Mouse (Mus musculus) MEL (cell line): Measurements from ENCODE around the gene Slfnl1. TPM values are rescaled to one million over a fixed set of nuclear protein-coding genes. Genes with fewer than 3 reads are reported as not detected.

ENCODE experiments used
- DNase-seq: peaks from one replicate; pipeline ENCODE4 v3.0.0; 2011; ENCODE audit warnings: low read depth, low spot score
- H3K27ac ChIP-seq: 2 replicates; pipeline ENCODE4 v1.5.1; 2012; ENCODE audit warnings: low read depth, mild to moderate bottlenecking, control low read depth, low read length, moderate library complexity; ENCODE audit not compliant: control insufficient read depth
- H3K27me3 ChIP-seq, 2 experiments: fragments of 150-350 bp in 1 of 2; sonication (generic) in 1 of 2; 2 replicates each; pipeline ENCODE4 v1.6.1; 2012; ENCODE audit warnings: low read length in 2 of 2, mild to moderate bottlenecking in 2 of 2, improper control_type of control experiment in 1 of 2, moderate library complexity in 1 of 2; ENCODE audit not compliant: insufficient read depth in 2 of 2, control insufficient read depth in 1 of 2
- H3K36me3 ChIP-seq, 2 experiments: 2 replicates each; pipeline ENCODE4 v1.6.1; 2012 to 2014; ENCODE audit warnings: low read length in 2 of 2, improper control_type of control experiment in 1 of 2, inconsistent platforms in 1 of 2, mild to moderate bottlenecking in 1 of 2; ENCODE audit not compliant: insufficient read depth in 2 of 2, control insufficient read depth in 1 of 2
- H3K4me1 ChIP-seq, 2 experiments: fragments of 150-350 bp in 1 of 2; sonication (generic) in 1 of 2; 2 replicates each; pipeline ENCODE4 v1.6.1; 2012; ENCODE audit warnings: low read length in 2 of 2, improper control_type of control experiment in 1 of 2, mild to moderate bottlenecking in 1 of 2; ENCODE audit not compliant: insufficient read depth in 2 of 2, control insufficient read depth in 1 of 2
- H3K4me3 ChIP-seq, 2 experiments: fragments of 150-350 bp in 1 of 2; sonication (generic) in 1 of 2; 2 replicates each; pipeline ENCODE4 v1.5.1; 2012; ENCODE audit warnings: low read depth in 2 of 2, low read length in 2 of 2, mild to moderate bottlenecking in 2 of 2, moderate library complexity in 2 of 2, control low read depth in 1 of 2, improper control_type of control experiment in 1 of 2; ENCODE audit not compliant: control insufficient read depth in 1 of 2, insufficient read depth in 1 of 2
- H3K79me2 ChIP-seq: 2 replicates; pipeline ENCODE4 v1.6.1; 2012; ENCODE audit warnings: mild to moderate bottlenecking, low read length, moderate library complexity; ENCODE audit not compliant: control insufficient read depth, poor library complexity, insufficient read depth
- H3K9ac ChIP-seq: 2 replicates; pipeline ENCODE4 v1.6.1; 2012; ENCODE audit warnings: low read depth, mild to moderate bottlenecking, control low read depth, low read length, moderate library complexity; ENCODE audit not compliant: control insufficient read depth, poor library complexity, severe bottlenecking
- H3K9me3 ChIP-seq: fragments of 150-350 bp; sonication (generic); replicated peaks from 2 replicates; pipeline ENCODE4 v1.6.1; 2012; ENCODE audit warnings: mild to moderate bottlenecking, low read length, improper control_type of control experiment, moderate library complexity; ENCODE audit not compliant: insufficient read depth
- BHLHE40 ChIP-seq: IDR thresholded peaks from 2 replicates; pipeline ENCODE4 v1.6.1; 2012; ENCODE audit warnings: low read depth, mild to moderate bottlenecking, inconsistent platforms, low read length, improper control_type of control experiment, borderline replicate concordance
- CHD1 ChIP-seq: IDR thresholded peaks from 2 replicates; pipeline ENCODE4 v1.6.1; 2012; ENCODE audit warnings: low read depth, mild to moderate bottlenecking, inconsistent platforms, low read length, improper control_type of control experiment
- E2F4 ChIP-seq: IDR thresholded peaks from 2 replicates; pipeline ENCODE4 v1.6.1; 2011; ENCODE audit warnings: low read depth, low read length, improper control_type of control experiment, borderline replicate concordance
- ELF1 ChIP-seq: IDR thresholded peaks from 2 replicates; pipeline ENCODE4 v1.6.1; 2014; ENCODE audit warnings: low read depth, mild to moderate bottlenecking, inconsistent platforms, low read length, improper control_type of control experiment, moderate library complexity
- EP300 ChIP-seq, 2 experiments: IDR thresholded peaks; 2 replicates each; pipeline ENCODE4 v1.6.1; 2011; ENCODE audit warnings: improper control_type of control experiment in 2 of 2, low read length in 2 of 2, low read depth in 1 of 2, mild to moderate bottlenecking in 1 of 2
- ETS1 ChIP-seq: IDR thresholded peaks from 2 replicates; pipeline ENCODE4 v1.6.1; 2012; ENCODE audit warnings: low read depth, mild to moderate bottlenecking, inconsistent platforms, low read length, improper control_type of control experiment, moderate library complexity
- GATA1 ChIP-seq: IDR thresholded peaks from 2 replicates; pipeline ENCODE4 v1.6.1; 2011; ENCODE audit warnings: low read depth, low read length, improper control_type of control experiment
- HCFC1 ChIP-seq: IDR thresholded peaks from 2 replicates; pipeline ENCODE4 v1.6.1; 2012; ENCODE audit warnings: low read depth, mild to moderate bottlenecking, inconsistent platforms, low read length, improper control_type of control experiment, moderate library complexity
- JUND ChIP-seq: IDR thresholded peaks from 2 replicates; pipeline ENCODE4 v1.6.1; 2011; ENCODE audit warnings: low read depth, mild to moderate bottlenecking, improper control_type of control experiment, low read length
- KAT2A ChIP-seq: conservative IDR thresholded peaks from 2 replicates; pipeline ENCODE4 v1.6.1; 2012; ENCODE audit warnings: low read depth, low read length, improper control_type of control experiment, inconsistent platforms
- MAX ChIP-seq: IDR thresholded peaks from 2 replicates; pipeline ENCODE4 v1.6.1; 2011; ENCODE audit warnings: low read length, improper control_type of control experiment
- MAZ ChIP-seq: IDR thresholded peaks from 2 replicates; pipeline ENCODE4 v1.6.1; 2012; ENCODE audit warnings: low read depth, mild to moderate bottlenecking, inconsistent platforms, low read length, improper control_type of control experiment
- MXI1 ChIP-seq: IDR thresholded peaks from 2 replicates; pipeline ENCODE4 v1.6.1; 2011; ENCODE audit warnings: mild to moderate bottlenecking, low read depth, low read length, improper control_type of control experiment
- MYB ChIP-seq: IDR thresholded peaks from 2 replicates; pipeline ENCODE4 v1.6.1; 2011; ENCODE audit warnings: mild to moderate bottlenecking, low read depth, low read length, improper control_type of control experiment
- MYC ChIP-seq: IDR thresholded peaks from 2 replicates; pipeline ENCODE4 v1.6.1; 2011; ENCODE audit warnings: low read depth, mild to moderate bottlenecking, low read length, improper control_type of control experiment, moderate library complexity
- NELFE ChIP-seq: IDR thresholded peaks from 2 replicates; pipeline ENCODE4 v1.6.1; 2011; ENCODE audit warnings: low read depth, low read length, improper control_type of control experiment
- NRF1 ChIP-seq: IDR thresholded peaks from 2 replicates; pipeline ENCODE4 v1.6.1; 2014; ENCODE audit warnings: low read depth, mild to moderate bottlenecking, inconsistent platforms, low read length, improper control_type of control experiment, moderate library complexity; ENCODE audit not compliant: poor library complexity, insufficient read depth, severe bottlenecking
- POLR2A ChIP-seq, 2 experiments: IDR thresholded peaks; 2 replicates each; pipeline ENCODE4 v1.6.1; 2011 to 2012; ENCODE audit warnings: low read length in 2 of 2, mild to moderate bottlenecking in 2 of 2, control low read depth in 1 of 2, improper control_type of control experiment in 1 of 2, low read depth in 1 of 2, moderate library complexity in 1 of 2; ENCODE audit not compliant: control insufficient read depth in 1 of 2, insufficient read depth in 1 of 2, poor library complexity in 1 of 2
- POLR2AphosphoS2 ChIP-seq: IDR thresholded peaks from 2 replicates; pipeline ENCODE4 v1.6.1; 2011; ENCODE audit warnings: low read length, improper control_type of control experiment
- POLR2AphosphoS5 ChIP-seq: IDR thresholded peaks from 2 replicates; pipeline ENCODE4 v1.6.1; 2012; ENCODE audit warnings: low read depth, borderline replicate concordance, mild to moderate bottlenecking, inconsistent platforms, low read length, moderate library complexity, mixed read lengths
- RAD21 ChIP-seq: IDR thresholded peaks from 2 replicates; pipeline ENCODE4 v1.6.1; 2011; ENCODE audit warnings: mild to moderate bottlenecking, low read depth, low read length, improper control_type of control experiment
- SIN3A ChIP-seq: IDR thresholded peaks from 2 replicates; pipeline ENCODE4 v1.6.1; 2012; ENCODE audit warnings: low read length, improper control_type of control experiment, inconsistent platforms
- TAL1 ChIP-seq: IDR thresholded peaks from 2 replicates; pipeline ENCODE4 v1.6.1; 2012; ENCODE audit warnings: mild to moderate bottlenecking, inconsistent platforms, low read length, moderate library complexity, mixed read lengths
- TBP ChIP-seq: IDR thresholded peaks from 2 replicates; pipeline ENCODE4 v1.8.0; 2011; ENCODE audit warnings: low read depth, low read length, improper control_type of control experiment
- TCF12 ChIP-seq: IDR thresholded peaks from 2 replicates; pipeline ENCODE4 v1.6.1; 2014; ENCODE audit warnings: low read depth, mild to moderate bottlenecking, inconsistent platforms, low read length, improper control_type of control experiment, moderate library complexity
- USF1 ChIP-seq: IDR thresholded peaks from 2 replicates; pipeline ENCODE4 v1.6.1; 2014; ENCODE audit warnings: low read depth, mild to moderate bottlenecking, inconsistent platforms, low read length, improper control_type of control experiment, moderate library complexity
- ZC3H11A ChIP-seq: IDR thresholded peaks from 2 replicates; pipeline ENCODE4 v1.6.1; 2012; ENCODE audit warnings: low read depth, mild to moderate bottlenecking, inconsistent platforms, low read length, improper control_type of control experiment
- ZMIZ1 ChIP-seq: IDR thresholded peaks from 2 replicates; pipeline ENCODE4 v1.6.1; 2012; ENCODE audit warnings: low read depth, mild to moderate bottlenecking, inconsistent platforms, low read length, improper control_type of control experiment, moderate library complexity
- ZNF384 ChIP-seq: IDR thresholded peaks from 2 replicates; pipeline ENCODE4 v1.6.1; 2012; ENCODE audit warnings: low read depth, mild to moderate bottlenecking, inconsistent platforms, low read length, improper control_type of control experiment
- polyA plus RNA-seq, 2 experiments: library from polyadenylated mRNA; stranded (reverse) in 1 of 2; unstranded in 1 of 2; fragments of >175 nt in 1 of 2; fragments of >200 nt in 1 of 2; gene quantifications; 2 replicates each; pipeline versions ENCODE4 v1.2.1 to v1.2.4; 2012; ENCODE audit warnings: low replicate concordance in 2 of 2, low read depth in 1 of 2; ENCODE audit not compliant: insufficient read length in 2 of 2, insufficient read depth in 1 of 2, missing spikeins in 1 of 2
- total RNA-seq: library from RNA; depleted of rRNA; stranded (reverse); fragments of 300-350 nt; gene quantifications from 2 replicates; pipeline ENCODE4 v1.2.3, GENCODE M21; 2012

The Slfnl1 gene
- total and polyA plus RNA-seq, 3 experiments, result 0.06 TPM; not detected in 2

DNA sequence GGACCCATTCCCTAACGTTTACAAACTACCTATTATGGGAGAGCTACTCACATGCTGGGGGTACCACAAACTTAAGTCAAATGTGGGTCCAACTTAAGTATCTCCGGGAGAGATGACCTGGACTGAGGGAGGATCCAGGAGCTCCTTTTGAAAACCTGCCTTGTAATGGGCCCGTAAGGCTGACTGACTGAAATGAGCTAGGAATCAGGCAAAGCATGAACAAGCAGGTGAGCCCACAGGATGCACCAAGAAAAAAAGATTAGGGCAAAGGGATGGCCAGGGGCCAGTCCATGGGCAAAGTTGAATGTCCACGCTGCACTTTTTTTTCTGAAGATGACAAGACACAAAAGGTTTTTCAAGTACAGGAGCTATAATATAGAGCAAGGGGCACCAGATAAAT lies 37.0 kb downstream of the Slfnl1 start:
- Histone ChIP-seq H3K4me1 (peaks cover 8 to 14% of the 10 kb centered on the region in 2 experiments), H3K27ac (peak overlapping the region; percentile 95), H3K9me3 (no peaks in the 10 kb centered on the region), H3K36me3 (peaks cover 7 to 31% of the 10 kb centered on the region in 2 experiments), H3K79me2 (peaks cover 41% of the 10 kb centered on the region), H3K4me3 (peak overlapping the region; percentile 91 to 99), H3K9ac (peak overlapping the region; percentile 99), H3K27me3 (no peaks in the 10 kb centered on the region)
- peak; percentile 55 for DNase-seq
- no peak for TF ChIP-seq JUND
- peak; percentile 11 for TF ChIP-seq MXI1

DNA sequence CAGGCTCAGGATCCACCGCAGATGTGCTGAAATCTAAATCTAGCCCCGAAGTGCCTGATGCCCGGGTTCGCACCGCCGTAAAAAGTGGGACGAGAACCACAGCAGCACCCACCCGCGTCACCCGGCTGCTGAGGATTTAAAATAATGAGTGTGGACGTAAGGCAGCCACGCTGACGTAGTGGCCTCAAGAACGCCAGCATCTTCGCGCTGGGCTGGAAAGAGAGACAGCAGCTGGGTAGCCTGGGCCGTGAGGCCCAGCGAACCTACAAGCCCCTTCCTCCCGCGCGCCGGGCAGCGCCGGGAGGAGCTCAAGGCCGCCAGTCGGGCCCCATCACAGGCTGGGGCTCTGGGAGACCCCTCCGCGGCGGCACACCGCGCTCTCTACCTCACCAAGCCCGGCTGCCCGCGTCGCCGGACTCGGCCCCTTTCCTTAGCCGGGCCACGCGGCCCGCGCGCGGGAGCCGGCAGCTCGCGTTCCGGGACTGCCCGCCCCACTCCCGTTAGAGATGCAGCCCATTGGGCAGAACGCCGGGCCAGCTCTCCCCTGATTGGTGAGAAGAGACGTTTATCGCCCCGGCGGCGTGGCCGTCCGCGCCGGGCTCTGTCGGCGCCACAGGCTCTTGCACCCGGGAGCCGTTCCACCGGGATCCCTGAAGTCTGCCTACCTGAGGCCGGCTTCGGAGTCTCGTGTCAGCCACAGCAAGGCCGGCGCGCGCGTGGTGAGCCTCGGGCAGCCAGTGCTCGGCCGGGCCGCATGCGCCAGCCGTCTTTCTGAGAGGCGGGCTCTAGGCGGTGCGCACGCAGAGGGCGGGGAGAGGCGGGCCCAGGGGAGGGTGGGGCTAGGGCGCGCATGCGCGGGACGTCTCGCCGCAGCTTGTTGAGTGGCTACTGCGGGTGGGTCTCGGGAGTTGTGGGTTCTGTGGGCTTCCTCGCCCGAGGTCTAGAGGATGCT lies 37.7 kb downstream of the Slfnl1 start, which contains the start of gene Ctps:
Gene Ctps (minus strand): TSS at position 791 of the 952 bp plus-strand sequence.
- H3K79me2 ChIP-seq, result peaks cover 39% of the 10 kb centered on the region
- peaks cover 7 to 31% of the 10 kb centered on the region in 2 experiments for H3K36me3 ChIP-seq
- H3K4me1 ChIP-seq, result peaks cover 8 to 14% of the 10 kb centered on the region in 2 experiments
- H3K27ac ChIP-seq, result peak within 1 kb of the TSS; percentile 95
- peak within 1 kb of the TSS; percentile 91 to 99 for H3K4me3 ChIP-seq
- H3K27me3 ChIP-seq, result no peaks in the 10 kb centered on the region
- no peaks in the 10 kb centered on the region for H3K9me3 ChIP-seq
- peak within 1 kb of the TSS; percentile 99 for H3K9ac ChIP-seq
- peak; percentile 95 for DNase-seq
- no peak for TF ChIP-seq ZNF384
- 0 out of 2 replicates have a peak, but pooled peaks have one; percentile 74 for TF ChIP-seq E2F4
- TF ChIP-seq RAD21, result no peak
- peak; percentile 80 for TF ChIP-seq MXI1
- no peak for TF ChIP-seq USF1
- peak; percentile 57; the same call in 1 of the 2 replicates for TF ChIP-seq MAZ
- 0 out of 4 replicates have a peak, but pooled peaks of 1 of the 2 experiments have one; percentile 15 for TF ChIP-seq EP300 (IDR thresholded peaks at IDR 0.05; ENCODE audit: low read depth in 1 of 2, low read length in 2 of 2)
- no peak for TF ChIP-seq ZC3H11A
- TF ChIP-seq BHLHE40, result no peak
- TF ChIP-seq KAT2A, result peak; percentile 46; the same call in 1 of the 2 replicates
- 0 out of 2 replicates have a peak, but pooled peaks have one; percentile 41 for TF ChIP-seq POLR2AphosphoS5
- TF ChIP-seq SIN3A, result peak; percentile 89
- TF ChIP-seq ETS1, result 0 out of 2 replicates have a peak, but pooled peaks have one; percentile 14
- peak; percentile 88 for TF ChIP-seq POLR2AphosphoS2
- peak; percentile 18 for TF ChIP-seq TBP
- no peak; the same call in 1 of the 2 replicates for TF ChIP-seq CHD1
- TF ChIP-seq MYC, result peak; percentile 93
- TF ChIP-seq MYB, result no peak
- peak; percentile 41 for TF ChIP-seq TCF12
- peak; percentile 16; the same call in 1 of the 2 replicates for TF ChIP-seq ELF1
- peak; percentile 45 for TF ChIP-seq GATA1
- TF ChIP-seq NELFE, result peak; percentile 75
- TF ChIP-seq TAL1, result no peak
- TF ChIP-seq POLR2A (IDR thresholded peaks at IDR 0.05; ENCODE audit: control insufficient read depth in 1 of 2, insufficient read depth in 1 of 2, low read depth in 1 of 2, low read length in 2 of 2, poor library complexity in 1 of 2), result peak; percentile 85 to 90
- TF ChIP-seq HCFC1, result 0 out of 2 replicates have a peak, but pooled peaks have one; percentile 61
- TF ChIP-seq ZMIZ1, result peak; percentile 68
- peak; percentile 92 for TF ChIP-seq NRF1
- peak; percentile 91 for TF ChIP-seq MAX
